15 mouse cellular contexts compared by ENCODE assay signal in the genomic region with DNA sequence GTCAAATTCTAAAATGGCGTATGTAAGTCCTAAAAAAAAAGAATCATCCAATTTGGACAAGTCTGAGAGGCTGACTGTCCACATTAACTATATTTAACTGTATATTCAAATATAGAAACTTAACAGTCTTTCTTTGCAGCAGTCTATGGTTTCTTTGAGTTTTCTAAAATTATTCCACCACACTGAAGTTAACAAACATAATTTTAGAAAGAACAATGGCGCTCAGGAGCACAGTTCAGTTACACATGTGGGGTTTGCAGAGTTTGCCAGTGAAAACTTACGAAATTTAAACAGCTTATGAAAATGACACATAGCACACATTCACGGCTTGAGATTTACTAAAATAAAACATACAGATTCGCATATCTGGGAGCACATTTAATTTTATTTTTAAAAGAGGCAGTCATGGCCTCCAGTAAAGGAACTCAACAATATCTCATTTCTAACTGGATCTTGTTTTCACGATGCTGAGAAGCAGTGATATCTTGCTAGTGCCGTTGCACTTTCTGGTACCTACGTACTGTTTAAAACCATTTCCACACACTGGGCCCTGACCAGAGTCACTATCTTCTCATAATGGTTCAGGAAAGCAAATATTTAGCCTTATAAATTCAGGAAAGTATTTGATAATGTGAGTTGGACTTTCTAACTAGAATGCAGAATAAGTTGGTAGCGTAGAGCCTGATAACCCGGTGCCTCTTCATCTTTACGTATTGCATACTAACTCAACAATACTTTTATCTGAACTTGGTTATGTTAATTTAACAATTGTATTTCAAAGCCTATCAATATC. TPM values are rescaled to one million over a fixed set of nuclear protein-coding genes. Genes with fewer than 3 reads are reported as not detected.
A peak's percentile ranks its signal among the peaks of the same experiment; 100 is the strongest.
DNase-seq lines count a peak whose midpoint lies in the region; ATAC-seq and TF ChIP-seq lines count a peak whose summit lies in the region.
"Had no signal": no experiment of that assay in that cellular context is flagged by ENCODE, and none has a peak within 500 bp of the region (broad histone marks: within the 10 kb centered on the region; RNA-seq: fewer than 3 reads in every experiment).

No protein-coding gene starts in this region.

- H3K4me3 ChIP-seq in megakaryocyte, embryonic 14.5 days (replicated peaks), result peak overlapping the region; percentile 90
- peak overlapping the region; percentile 67 for H3K4me3 ChIP-seq in G1E (ENCODE audit: low read depth, low read length)
- H3K4me3 ChIP-seq: hindbrain, embryonic 12.5 days; limb, embryonic 15.5 days; midbrain, embryonic 13.5 days; stomach, embryonic 15.5 days had no signal

- no peaks in the 10 kb centered on the region for H3K9me3 ChIP-seq in megakaryocyte, embryonic 14.5 days
- H3K9me3 ChIP-seq in G1E (replicated peaks), result no peaks in the 10 kb centered on the region
- H3K9me3 ChIP-seq: hindbrain, embryonic 12.5 days; limb, embryonic 15.5 days; midbrain, embryonic 13.5 days; stomach, embryonic 15.5 days had no signal

- H3K27me3 ChIP-seq in megakaryocyte, embryonic 14.5 days (replicated peaks), result no peaks in the 10 kb centered on the region
- no peaks in the 10 kb centered on the region for H3K27me3 ChIP-seq in G1E (ENCODE audit: insufficient read depth, low read length)
- H3K27me3 ChIP-seq: hindbrain, embryonic 12.5 days; limb, embryonic 15.5 days; midbrain, embryonic 13.5 days; stomach, embryonic 15.5 days had no signal

- no peak for TF ChIP-seq CTCF in G1E (IDR thresholded peaks at IDR 0.05; ENCODE audit: low read depth, low read length)

- H3K4me1 ChIP-seq in megakaryocyte, embryonic 14.5 days, result peaks cover 54% of the 10 kb centered on the region
- H3K4me1 ChIP-seq in G1E (ENCODE audit: insufficient read depth, low read depth, low read length), result peaks cover 37% of the 10 kb centered on the region
- H3K4me1 ChIP-seq: hindbrain, embryonic 12.5 days; limb, embryonic 15.5 days; midbrain, embryonic 13.5 days; stomach, embryonic 15.5 days had no signal

- no peak for DNase-seq in G1E (ENCODE audit: low spot score)
- peak; percentile 71 for DNase-seq in naive thymus-derived CD4-positive, alpha-beta T cell, adult 2 months (ENCODE audit: low read depth)
- DNase-seq in right cerebral cortex, postnatal 10 days (ENCODE audit: low spot score in 2 of 2), result no peak
- no peak for DNase-seq in cerebellum, postnatal 36 days
- DNase-seq: adrenal gland, postnatal 14 days; cerebellum, adult 8-10 months; heart, adult 18-20 months; right cerebral cortex, postnatal 14 days had no signal

- peaks cover 7% of the 10 kb centered on the region for H3K36me3 ChIP-seq in megakaryocyte, embryonic 14.5 days (replicated peaks; ENCODE audit: low read length)
- peaks cover 4% of the 10 kb centered on the region for H3K36me3 ChIP-seq in G1E (replicated peaks)
- H3K36me3 ChIP-seq: hindbrain, embryonic 12.5 days; limb, embryonic 15.5 days; midbrain, embryonic 13.5 days; stomach, embryonic 15.5 days had no signal

- no peak for ATAC-seq in megakaryocyte, adult 5-6 weeks (ENCODE audit: poor library complexity, severe bottlenecking)
- no peak for ATAC-seq in G1E (ENCODE audit: extremely low read depth, insufficient number of reproducible peaks, low FRiP score, poor library complexity, severe bottlenecking)
- ATAC-seq in inflammation-experienced regulatory T-cells, adult 6 months, result peak; percentile 12
- ATAC-seq: midbrain, embryonic 13.5 days had no signal

RNA-seq across cellular contexts. Expression of a gene that starts 1.4 kb away (rescaled TPM):
- polyA plus RNA-seq in megakaryocyte, embryonic 14.5 days (2012; ENCODE audit: insufficient read depth, low replicate concordance), result 20.3 and 35.3 TPM in 2 replicates
- 716 and 772 TPM in 2 replicates for total RNA-seq in megakaryocyte, adult 5-6 weeks (2015)
- 1,073 and 1,122 TPM in 2 replicates for total RNA-seq in megakaryocyte, adult 5-6 weeks (2017)
- total RNA-seq in G1E (2014; fragmentation: Nextera tagmentation), result 879 and 928 TPM in 2 replicates
- 680 and 689 TPM in 2 replicates for total RNA-seq in G1E (2017)
- polyA plus RNA-seq in G1E (2012), result 115 and 131 TPM in 2 replicates
- 100 to 1,000 TPM; 763 to 996 (median 829) TPM for polyA plus RNA-seq in inflammation-experienced regulatory T-cells, adult 6 months (2017; shearing (Covaris generic))
